Mouse (Mus musculus): ENCODE data around the gene Stard7. TPM values are rescaled to one million over a fixed set of nuclear protein-coding genes. Genes with fewer than 3 reads are reported as not detected.

Stard7 gene
- total and polyA plus RNA-seq, 2 experiments from 2014 or later = 104 to 151 TPM

GRCm38 (mm10) chr2:127318136-127318535 lies 48.1 kb downstream of the Stard7 start:
- no peaks in the 10 kb centered on the region for H3K36me3 ChIP-seq (ENCODE audit: insufficient read depth, low read length)
- DNase-seq (ENCODE audit: low spot score) (no peak), ATAC-seq (ENCODE audit: low FRiP score) (no peak)
- 86% methylated on average over 4 of the region's 4 CpGs for WGBS
- TF ChIP-seq CTCF (IDR thresholded peaks at IDR 0.05) = no peak
- no peak overlapping the region for H3K9ac ChIP-seq (replicated peaks; ENCODE audit: low read length, poor library complexity, severe bottlenecking)
- H3K4me3 ChIP-seq (ENCODE audit: low read depth, low read length) = no peak overlapping the region
- H3K4me2 ChIP-seq (ENCODE audit: low read depth, low read length, poor library complexity, severe bottlenecking) = no peak overlapping the region
- no peaks in the 10 kb centered on the region for H3K4me1 ChIP-seq (ENCODE audit: insufficient read depth, low read length)
- no peaks in the 10 kb centered on the region for H3K27me3 ChIP-seq (ENCODE audit: insufficient read depth, low read length)
- H3K9me3 ChIP-seq (ENCODE audit: low read length) = no peaks in the 10 kb centered on the region
- H3K27ac ChIP-seq (ENCODE audit: low read depth, low read length) = no peak overlapping the region

GRCm38 (mm10) chr2:127319071-127319470 lies 49.1 kb downstream of the Stard7 start:
- Histone ChIP-seq H3K4me2 (ENCODE audit: low read depth, low read length, poor library complexity, severe bottlenecking) (no peak overlapping the region), H3K4me1 (ENCODE audit: insufficient read depth, low read length) (no peaks in the 10 kb centered on the region), H3K9ac (replicated peaks; ENCODE audit: low read length, poor library complexity, severe bottlenecking) (no peak overlapping the region), H3K4me3 (ENCODE audit: low read depth, low read length) (no peak overlapping the region), H3K36me3 (ENCODE audit: insufficient read depth, low read length) (no peaks in the 10 kb centered on the region), H3K27me3 (ENCODE audit: insufficient read depth, low read length) (no peaks in the 10 kb centered on the region), H3K9me3 (ENCODE audit: low read length) (no peaks in the 10 kb centered on the region), H3K27ac (ENCODE audit: low read depth, low read length) (no peak overlapping the region)
- no peak for TF ChIP-seq CTCF (IDR thresholded peaks at IDR 0.05)
- no peak for DNase-seq (ENCODE audit: low spot score)
- WGBS = 77% methylated on average over 4 of the region's 4 CpGs
- no peak for ATAC-seq (ENCODE audit: low FRiP score)

DNA sequence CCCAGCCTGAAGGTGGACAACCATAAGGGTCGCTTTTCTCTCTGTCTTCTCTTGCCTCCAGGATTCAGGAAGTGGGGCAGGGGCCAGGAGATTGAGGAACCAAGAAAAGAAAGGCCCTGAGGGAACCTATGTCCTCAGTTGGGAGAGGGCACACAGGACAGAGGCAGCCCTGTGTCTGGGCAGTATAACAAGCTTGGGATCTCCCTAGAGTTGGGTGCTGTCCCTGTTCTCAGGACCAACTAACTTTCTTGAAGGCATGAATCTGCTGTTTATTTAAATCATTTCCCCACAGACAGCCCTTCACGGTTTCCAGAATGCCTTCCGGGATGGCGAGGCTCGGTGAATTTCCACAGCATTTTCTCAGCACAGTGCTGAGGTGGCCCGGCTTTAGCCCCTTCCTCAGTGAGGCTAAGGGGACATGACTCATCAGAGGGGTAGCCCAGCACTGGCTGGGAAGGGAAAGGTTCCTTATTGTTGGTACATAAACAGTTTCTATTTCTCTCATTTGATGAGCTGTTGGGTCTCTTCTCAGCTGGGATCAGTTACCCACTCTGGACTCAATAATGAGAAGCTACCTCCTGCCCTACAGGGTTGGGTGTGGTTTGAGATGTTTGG lies 52.8 kb downstream of the Stard7 start:
- H3K27me3 ChIP-seq (ENCODE audit: insufficient read depth, low read length) = no peaks in the 10 kb centered on the region
- no peak for TF ChIP-seq CTCF (IDR thresholded peaks at IDR 0.05)
- no peak overlapping the region for H3K27ac ChIP-seq (ENCODE audit: low read depth, low read length)
- DNase-seq (ENCODE audit: low spot score) (no peak), ATAC-seq (ENCODE audit: low FRiP score) (no peak)
- H3K9ac ChIP-seq (replicated peaks; ENCODE audit: low read length, poor library complexity, severe bottlenecking) = no peak overlapping the region
- no peak overlapping the region for H3K4me3 ChIP-seq (ENCODE audit: low read depth, low read length)
- H3K9me3 ChIP-seq (ENCODE audit: low read length) = no peaks in the 10 kb centered on the region
- H3K4me2 ChIP-seq (ENCODE audit: low read depth, low read length, poor library complexity, severe bottlenecking) = no peak overlapping the region
- WGBS = 79% methylated on average over 6 of the region's 6 CpGs
- H3K4me1 ChIP-seq (ENCODE audit: insufficient read depth, low read length) = no peaks in the 10 kb centered on the region
- H3K36me3 ChIP-seq (ENCODE audit: insufficient read depth, low read length) = no peaks in the 10 kb centered on the region

GRCm38 (mm10) chr2:127323667-127324066 lies 53.6 kb downstream of the Stard7 start:
- no peak for DNase-seq (ENCODE audit: low spot score)
- WGBS = 96% methylated on average over 1 of the region's 1 CpGs
- no peak for ATAC-seq (ENCODE audit: low FRiP score)

DNA sequence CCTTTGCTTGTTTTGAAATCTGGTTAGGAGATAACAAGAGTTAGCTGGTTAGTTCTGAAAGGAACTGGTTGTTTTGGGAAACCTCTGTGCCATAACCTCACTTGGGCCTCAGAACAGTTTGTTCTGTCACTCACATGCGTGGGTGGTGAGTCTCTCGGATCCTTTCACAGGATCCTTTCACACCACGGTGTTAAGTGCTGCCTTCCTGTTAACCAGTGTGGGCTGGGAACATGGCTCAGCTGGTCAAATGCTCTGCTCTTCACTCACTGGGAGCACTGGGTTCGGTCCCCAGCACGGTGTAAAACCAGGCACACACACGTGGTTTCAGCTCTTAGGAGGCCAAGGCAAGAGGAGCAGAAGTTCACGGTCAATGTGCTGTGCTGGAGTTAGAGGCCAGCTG lies 54.4 kb downstream of the Stard7 start:
- DNase-seq (ENCODE audit: low spot score) (no peak), ATAC-seq (ENCODE audit: low FRiP score) (no peak)
- Histone ChIP-seq H3K36me3 (ENCODE audit: insufficient read depth, low read length) (no peaks in the 10 kb centered on the region), H3K9me3 (ENCODE audit: low read length) (no peaks in the 10 kb centered on the region), H3K9ac (replicated peaks; ENCODE audit: low read length, poor library complexity, severe bottlenecking) (no peak overlapping the region), H3K4me3 (ENCODE audit: low read depth, low read length) (no peak overlapping the region), H3K4me2 (ENCODE audit: low read depth, low read length, poor library complexity, severe bottlenecking) (no peak overlapping the region), H3K4me1 (ENCODE audit: insufficient read depth, low read length) (no peaks in the 10 kb centered on the region), H3K27ac (ENCODE audit: low read depth, low read length) (no peak overlapping the region), H3K27me3 (ENCODE audit: insufficient read depth, low read length) (no peaks in the 10 kb centered on the region)
- WGBS = 83% methylated on average over 7 of the region's 7 CpGs
- no peak for TF ChIP-seq CTCF (IDR thresholded peaks at IDR 0.05)

More at GRCm38 (mm10) chr2:127323667-127324066, 53.6 kb downstream of the Stard7 start:
- H3K27me3 ChIP-seq (ENCODE audit: insufficient read depth, low read length) = no peaks in the 10 kb centered on the region
- H3K4me3 ChIP-seq (ENCODE audit: low read depth, low read length) = no peak overlapping the region
- no peaks in the 10 kb centered on the region for H3K9me3 ChIP-seq (ENCODE audit: low read length)
- H3K9ac ChIP-seq (replicated peaks; ENCODE audit: low read length, poor library complexity, severe bottlenecking) = no peak overlapping the region
- no peak overlapping the region for H3K4me2 ChIP-seq (ENCODE audit: low read depth, low read length, poor library complexity, severe bottlenecking)
- H3K27ac ChIP-seq (ENCODE audit: low read depth, low read length) = no peak overlapping the region
- H3K4me1 ChIP-seq (ENCODE audit: insufficient read depth, low read length) = no peaks in the 10 kb centered on the region
- TF ChIP-seq CTCF (IDR thresholded peaks at IDR 0.05) = no peak
- H3K36me3 ChIP-seq (ENCODE audit: insufficient read depth, low read length) = no peaks in the 10 kb centered on the region

DNA sequence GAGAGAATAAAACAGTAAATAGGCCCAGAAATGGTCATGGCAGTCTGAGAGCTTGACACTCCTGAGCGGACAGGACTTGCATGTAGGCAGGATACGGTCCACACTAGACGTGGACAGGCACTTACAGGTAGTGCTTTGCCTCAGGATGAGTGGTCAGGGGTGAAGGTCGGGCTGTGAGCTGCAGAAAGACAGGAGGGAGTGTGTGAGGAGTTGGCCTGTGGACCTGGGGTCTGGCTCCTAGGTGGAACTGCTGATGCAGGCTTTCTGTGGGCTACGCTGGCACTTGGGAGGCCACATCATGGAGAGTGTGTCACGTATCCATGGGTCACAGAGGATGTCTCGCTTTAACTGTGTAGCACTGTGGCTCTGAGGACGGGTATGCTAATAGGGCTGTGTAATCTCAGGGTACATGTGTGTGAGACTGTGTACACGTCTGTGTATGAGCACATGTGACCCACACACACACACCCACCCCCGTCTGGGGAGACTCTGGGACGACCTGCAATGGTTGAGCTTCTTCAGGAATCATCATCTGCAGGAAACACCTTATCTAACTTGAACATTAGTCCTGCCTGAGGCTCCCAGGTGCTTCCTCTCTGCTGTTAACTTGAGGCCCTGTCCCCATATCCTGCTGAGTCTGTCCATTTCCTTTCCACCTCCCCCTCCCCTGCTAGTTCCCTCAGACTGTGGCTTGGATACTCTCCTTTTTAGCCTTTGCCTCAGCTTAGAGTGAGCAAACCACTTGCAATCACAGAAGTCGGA lies 58.3 kb downstream of the Stard7 start:
- WGBS = 73% methylated on average over 12 of the region's 12 CpGs
- H3K4me3 ChIP-seq (ENCODE audit: low read depth, low read length) = no peak overlapping the region
- ATAC-seq (ENCODE audit: low FRiP score) = no peak

More for the DNA sequence above, 58.3 kb downstream of the Stard7 start:
- H3K36me3 ChIP-seq (ENCODE audit: insufficient read depth, low read length) = no peaks in the 10 kb centered on the region
- H3K27me3 ChIP-seq (ENCODE audit: insufficient read depth, low read length) = no peaks in the 10 kb centered on the region
- H3K4me2 ChIP-seq (ENCODE audit: low read depth, low read length, poor library complexity, severe bottlenecking) = no peak overlapping the region
- TF ChIP-seq CTCF (IDR thresholded peaks at IDR 0.05) = no peak
- no peaks in the 10 kb centered on the region for H3K4me1 ChIP-seq (ENCODE audit: insufficient read depth, low read length)
- H3K27ac ChIP-seq (ENCODE audit: low read depth, low read length) = no peak overlapping the region
- DNase-seq (ENCODE audit: low spot score) = no peak
- H3K9ac ChIP-seq (replicated peaks; ENCODE audit: low read length, poor library complexity, severe bottlenecking) = no peak overlapping the region
- no peaks in the 10 kb centered on the region for H3K9me3 ChIP-seq (ENCODE audit: low read length)
